Mouse (Mus musculus) neural tube, embryonic 11.5 days (tissue): ENCODE data around the gene Ap1g2. TPM values are rescaled to one million over a fixed set of nuclear protein-coding genes. Genes with fewer than 3 reads are reported as not detected.

Experiments used
- ATAC-seq: fragments of 200-750 bp; cut with Nextera tagmentation; 2 replicates; pipeline ENCODE4 v1.8.0; 2017; ENCODE audit warnings: moderate number of reproducible peaks, mild to moderate bottlenecking, moderate TSS enrichment, moderate library complexity; ENCODE audit not compliant: insufficient read depth, low FRiP score, low TSS enrichment
- DNase-seq: peaks from one replicate; pipeline ENCODE4 v3.0.0-alpha.2; 2015; ENCODE audit warnings: low spot score
- H3K27ac ChIP-seq: fragments of 300-500 bp; sonication (generic); 2 replicates; pipeline ENCODE4 v1.5.1; 2014; ENCODE audit warnings: low read depth, mild to moderate bottlenecking, low read length
- H3K27me3 ChIP-seq: fragments of 300-500 bp; sonication (generic); 2 replicates; pipeline ENCODE4 v1.6.1; 2014; ENCODE audit warnings: mild to moderate bottlenecking, low read length, mixed read lengths; ENCODE audit not compliant: control insufficient read depth, insufficient read depth
- H3K36me3 ChIP-seq: fragments of 300-500 bp; sonication (generic); 2 replicates; pipeline ENCODE4 v1.6.1; 2014; ENCODE audit warnings: mild to moderate bottlenecking, low read length, moderate library complexity, mixed read lengths; ENCODE audit not compliant: control insufficient read depth, insufficient read depth
- H3K4me1 ChIP-seq: fragments of 300-500 bp; sonication (generic); 2 replicates; pipeline ENCODE4 v1.6.1; 2014; ENCODE audit warnings: low read length, mixed read lengths; ENCODE audit not compliant: control insufficient read depth, insufficient read depth
- H3K4me2 ChIP-seq: fragments of 300-500 bp; sonication (generic); 2 replicates; pipeline ENCODE4 v1.6.1; 2014; ENCODE audit warnings: low read depth, mild to moderate bottlenecking, moderate library complexity
- H3K4me3 ChIP-seq: fragments of 300-500 bp; sonication (generic); 2 replicates; pipeline ENCODE4 v1.5.1; 2014; ENCODE audit warnings: low read depth, low read length
- H3K9ac ChIP-seq: fragments of 300-500 bp; sonication (generic); 2 replicates; pipeline ENCODE4 v1.6.1; 2014; ENCODE audit warnings: mild to moderate bottlenecking, low read length
- H3K9me3 ChIP-seq: fragments of 300-500 bp; sonication (generic); 2 replicates; pipeline ENCODE4 v1.6.1; 2016; ENCODE audit warnings: low read length; ENCODE audit not compliant: control insufficient read depth
- WGBS: fragments of 180-500 bp; shearing (Covaris S2); extraction: QIAGEN DNeasy Blood & Tissue Kit; methylation state at CpG from one replicate; pipeline ENCODE4 v1.1.7; 2014; 5-methylcytosine and 5-hydroxymethylcytosine counted together
- polyA plus RNA-seq: library from polyadenylated mRNA; unstranded; fragments of >200 nt; fragmentation: Nextera tagmentation; extraction: Ambion mirVana; gene quantifications from 2 replicates; pipeline ENCODE4 v1.2.1, GENCODE M21; 2014

The Ap1g2 gene
- polyA plus RNA-seq, 1 experiment from 2014 or later, result 6.8 TPM

DNA sequence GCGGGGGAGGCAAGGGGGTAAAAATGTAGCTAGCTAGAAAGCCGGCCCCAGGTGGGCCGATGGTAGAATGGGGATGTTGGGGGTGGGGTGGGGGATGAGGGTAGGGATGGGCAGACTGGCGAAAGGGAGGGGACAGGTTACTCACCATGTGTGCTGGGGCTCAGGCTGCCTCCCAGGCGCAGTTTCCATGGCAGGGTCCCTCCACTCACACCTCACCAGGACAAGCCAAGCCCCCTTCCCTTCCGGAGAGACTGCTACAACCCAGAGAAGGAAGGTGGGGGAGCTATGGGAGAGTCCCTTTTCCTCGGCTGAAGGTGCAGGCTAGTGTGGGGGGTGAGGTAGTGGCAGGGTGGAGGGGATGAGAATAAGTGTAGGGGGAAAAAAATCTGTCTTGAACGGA lies 9.5 kb upstream of the Ap1g2 start:
- peaks cover 44% of the 10 kb centered on the region for H3K27me3 ChIP-seq

DNA sequence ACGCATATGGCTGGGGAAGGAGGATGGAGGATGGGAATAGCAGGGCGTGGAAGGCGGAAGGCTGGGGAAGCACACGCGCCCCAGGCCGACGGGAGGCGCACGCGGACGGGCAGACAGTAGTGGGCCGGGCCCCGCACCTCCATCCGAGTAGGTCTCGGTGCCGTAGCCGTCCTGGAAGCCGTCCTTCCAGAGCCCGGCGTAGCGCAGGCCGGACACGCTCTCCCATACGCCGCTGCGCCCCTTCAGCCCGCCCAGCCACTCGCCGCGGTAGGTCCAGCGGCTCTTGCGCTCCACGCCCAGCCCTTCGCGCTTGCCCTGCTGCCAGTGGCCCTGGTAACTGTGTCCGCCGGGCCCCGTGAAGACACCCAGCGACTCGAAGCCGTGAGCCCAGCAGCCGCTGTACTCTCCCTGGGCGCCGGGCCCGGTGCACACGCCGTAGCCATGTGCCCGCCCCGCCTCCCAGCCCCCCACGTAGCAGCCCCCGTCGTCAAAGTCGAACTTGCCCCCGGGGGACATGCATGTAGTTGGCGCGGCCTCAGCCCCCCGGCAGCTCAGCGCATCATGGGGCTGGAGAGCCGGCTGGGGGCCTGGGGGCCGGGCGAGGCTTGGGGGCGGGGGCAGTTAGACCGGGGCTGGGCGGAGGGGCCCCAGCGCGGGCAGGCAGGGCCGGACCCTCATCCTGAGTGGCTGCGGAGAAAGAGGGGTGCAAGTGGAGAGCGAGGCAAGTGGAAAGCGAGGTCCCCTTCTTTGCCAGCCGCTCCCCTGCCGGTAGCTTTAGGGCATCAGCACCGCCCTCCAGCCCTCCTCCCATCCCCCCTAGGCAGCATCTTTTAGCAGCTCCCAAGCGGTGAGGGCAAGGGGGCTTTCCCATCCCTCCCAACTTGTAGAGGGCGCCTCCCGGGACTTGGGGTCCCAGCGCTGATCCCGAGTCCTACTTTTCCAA lies 8.6 kb upstream of the Ap1g2 start:
- Histone ChIP-seq H3K4me2 (peak overlapping the region; percentile 85), H3K9ac (peak overlapping the region; percentile 59), H3K9me3 (no peaks in the 10 kb centered on the region), H3K4me3 (peak overlapping the region; percentile 46), H3K36me3 (no peaks in the 10 kb centered on the region), H3K4me1 (peaks cover 12% of the 10 kb centered on the region), H3K27me3 (peaks cover 45% of the 10 kb centered on the region), H3K27ac (no peak overlapping the region)
- WGBS, result under 1% methylated on average over 75 of the region's 78 CpGs
- ATAC-seq (peak; percentile 58), DNase-seq (peak; percentile 68)

More for the DNA sequence above, 9.5 kb upstream of the Ap1g2 start:
- Histone ChIP-seq H3K36me3 (no peaks in the 10 kb centered on the region), H3K9me3 (no peaks in the 10 kb centered on the region), H3K9ac (peak overlapping the region; percentile 59), H3K4me3 (peak overlapping the region; percentile 46), H3K27ac (peak overlapping the region; percentile 34; the same call in 1 of the 2 replicates), H3K4me2 (peak overlapping the region; percentile 85), H3K4me1 (peaks cover 12% of the 10 kb centered on the region)
- DNase-seq (peak; percentile 29), ATAC-seq (peak; percentile 10; the same call in 1 of the 2 replicates)
- WGBS, result 1% methylated on average over 8 of the region's 8 CpGs

DNA sequence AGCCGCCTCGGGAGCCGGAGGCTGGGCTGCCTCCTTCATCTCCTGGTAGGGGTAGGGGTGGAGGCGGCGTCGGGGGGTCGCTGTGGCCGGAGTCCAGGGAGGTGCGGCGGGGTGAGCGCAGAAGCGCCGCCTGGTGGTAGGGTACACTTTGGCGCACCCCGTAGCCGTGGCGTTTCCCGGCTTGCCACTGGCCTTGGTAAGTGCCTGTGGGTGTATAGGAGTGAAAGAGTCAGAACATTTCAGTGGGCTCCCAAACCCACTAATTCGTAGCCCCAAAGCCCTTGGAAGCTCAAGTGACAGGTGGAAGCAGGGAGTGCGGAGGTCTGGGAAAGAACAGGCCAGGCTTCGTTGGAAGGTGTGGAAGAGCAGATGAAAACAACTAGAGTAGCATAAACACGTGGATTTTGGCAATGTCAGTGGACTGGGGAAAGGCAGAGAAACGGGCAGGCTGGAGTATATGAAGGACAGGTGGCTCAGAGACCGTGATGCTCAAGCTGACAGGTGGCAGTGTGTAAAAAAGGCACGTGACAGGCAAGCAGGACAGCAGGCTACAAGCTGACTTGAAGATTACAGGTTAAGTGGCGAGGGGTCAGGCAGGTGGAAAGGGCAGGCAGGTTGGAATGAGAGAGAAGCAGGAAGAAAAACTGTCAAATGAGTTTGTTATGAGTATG lies 7.7 kb upstream of the Ap1g2 start:
- no peaks in the 10 kb centered on the region for H3K36me3 ChIP-seq
- DNase-seq (peak; percentile 24), ATAC-seq (no peak)
- peak overlapping the region; percentile 85 for H3K4me2 ChIP-seq
- H3K4me3 ChIP-seq, result peak overlapping the region; percentile 46
- H3K27me3 ChIP-seq, result peaks cover 48% of the 10 kb centered on the region
- peaks cover 17% of the 10 kb centered on the region for H3K4me1 ChIP-seq
- no peak overlapping the region for H3K27ac ChIP-seq
- no peaks in the 10 kb centered on the region for H3K9me3 ChIP-seq
- H3K9ac ChIP-seq, result no peak overlapping the region
- 11% methylated on average over 26 of the region's 26 CpGs for WGBS

DNA sequence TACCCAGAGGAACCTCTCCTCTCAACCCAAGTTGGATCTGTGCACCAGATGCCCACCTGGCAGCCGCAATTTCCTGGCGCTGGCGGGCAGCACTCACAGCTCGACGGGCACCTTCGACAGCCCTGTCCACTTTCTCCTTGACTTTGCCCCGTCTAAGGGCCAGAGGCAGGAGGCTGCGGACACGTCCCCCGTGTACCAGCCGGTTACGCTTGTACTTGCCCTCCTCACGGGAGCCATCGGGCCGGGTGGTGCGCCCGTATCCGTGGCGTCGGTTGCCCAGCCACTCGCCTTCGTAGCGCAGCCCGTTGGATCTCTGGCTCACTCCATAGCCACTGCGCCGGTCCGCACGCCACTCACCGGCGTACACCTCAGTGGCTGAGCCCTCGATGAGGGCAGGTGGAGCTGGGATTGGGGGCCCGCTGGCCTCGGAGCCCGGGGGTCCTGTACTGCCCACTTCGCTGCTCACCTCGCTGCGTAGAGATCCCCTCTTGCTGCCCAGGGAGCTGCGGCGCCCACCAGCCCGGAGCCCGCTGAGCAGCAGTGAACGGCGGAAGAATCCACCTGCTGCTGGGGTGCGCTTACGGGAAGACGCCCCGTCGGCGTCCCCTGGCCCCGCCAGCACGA lies 7.1 kb upstream of the Ap1g2 start:
- Histone ChIP-seq H3K4me3 (no peak overlapping the region), H3K27me3 (peaks cover 48% of the 10 kb centered on the region), H3K9me3 (no peaks in the 10 kb centered on the region), H3K9ac (no peak overlapping the region), H3K4me2 (no peak overlapping the region), H3K36me3 (no peaks in the 10 kb centered on the region), H3K4me1 (peaks cover 19% of the 10 kb centered on the region), H3K27ac (no peak overlapping the region)
- ATAC-seq (no peak), DNase-seq (no peak)
- WGBS, result 70% methylated on average over 50 of the region's 51 CpGs

GRCm38 (mm10) chr14:55111720-55112119 lies 5.3 kb upstream of the Ap1g2 start:
- H3K9me3 ChIP-seq, result no peaks in the 10 kb centered on the region
- H3K4me1 ChIP-seq, result peaks cover 23% of the 10 kb centered on the region
- no peak overlapping the region for H3K9ac ChIP-seq
- no peak overlapping the region for H3K4me2 ChIP-seq
- H3K36me3 ChIP-seq, result no peaks in the 10 kb centered on the region
- WGBS, result 69% methylated on average over 2 of the region's 2 CpGs
- peaks cover 44% of the 10 kb centered on the region for H3K27me3 ChIP-seq
- ATAC-seq (no peak), DNase-seq (no peak)
- H3K4me3 ChIP-seq, result no peak overlapping the region
- H3K27ac ChIP-seq, result no peak overlapping the region

- Histone ChIP-seq H3K4me1 (peaks cover 19% of the 10 kb centered on the region), H3K36me3 (no peaks in the 10 kb centered on the region), H3K27me3 (peaks cover 31% of the 10 kb centered on the region), H3K4me3 (no peak overlapping the region), H3K9ac (no peak overlapping the region), H3K4me2 (no peak overlapping the region), H3K9me3 (no peaks in the 10 kb centered on the region), H3K27ac (no peak overlapping the region)
- ATAC-seq, result no peak
- WGBS, result 38% methylated on average over 9 of the region's 9 CpGs
- DNase-seq, result no peak
Observed at GRCm38 (mm10) chr14:55110076-55110475, 3.7 kb upstream of the Ap1g2 start.

- Histone ChIP-seq H3K36me3 (no peaks in the 10 kb centered on the region), H3K9ac (no peak overlapping the region), H3K27ac (no peak overlapping the region), H3K9me3 (no peaks in the 10 kb centered on the region), H3K4me1 (peaks cover 18% of the 10 kb centered on the region), H3K27me3 (peaks cover 23% of the 10 kb centered on the region), H3K4me2 (no peak overlapping the region; the same call in 1 of the 2 replicates), H3K4me3 (no peak overlapping the region)
- DNase-seq, result no peak
- 19% methylated on average over 21 of the region's 21 CpGs for WGBS
- no peak for ATAC-seq
Observed at GRCm38 (mm10) chr14:55109048-55109873, 2.9 kb upstream of the Ap1g2 start.
